Mouse (Mus musculus): ENCODE results near the gene Itgal. TPM values are rescaled to one million over a fixed set of nuclear protein-coding genes. Genes with fewer than 3 reads are reported as not detected.

Itgal gene
- polyA plus RNA-seq, 1 experiment, result 0.81 TPM

DNA sequence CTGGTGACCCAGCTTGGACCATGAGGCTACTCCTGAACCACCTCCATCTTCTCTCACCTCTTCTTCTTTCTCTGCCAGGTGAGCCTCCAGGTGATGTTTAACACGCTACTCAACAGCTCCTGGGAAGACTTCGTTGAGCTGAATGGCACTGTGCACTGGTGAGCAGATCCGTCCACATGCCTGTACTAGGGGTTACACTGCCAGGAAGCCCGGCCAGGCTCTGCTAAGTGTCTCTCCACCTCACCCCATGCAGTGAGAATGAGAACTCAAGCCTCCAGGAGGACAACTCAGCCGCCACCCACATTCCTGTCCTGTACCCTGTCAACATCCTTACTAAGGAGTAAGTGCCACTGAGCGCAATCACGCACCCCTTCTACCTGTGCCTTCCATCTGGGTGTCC is 28.9 kb downstream of the Itgal start:
- no peak overlapping the region for H3K4me3 ChIP-seq (ENCODE audit: low read depth, low read length)
- no peaks in the 10 kb centered on the region for H3K4me1 ChIP-seq (ENCODE audit: control insufficient read depth, insufficient read depth, low read length)
- H3K36me3 ChIP-seq (ENCODE audit: control insufficient read depth, insufficient read depth, low read length, poor library complexity, severe bottlenecking), result no peaks in the 10 kb centered on the region
- TF ChIP-seq EP300 (IDR thresholded peaks at IDR 0.05; ENCODE audit: insufficient read depth, low read depth, low read length) (no peak), CTCF (IDR thresholded peaks at IDR 0.05; ENCODE audit: low read depth, low read length) (no peak), POLR2A (IDR thresholded peaks at IDR 0.05; ENCODE audit: insufficient read depth, low read length) (no peak)
- H3K9me3 ChIP-seq (replicated peaks; ENCODE audit: control insufficient read depth, insufficient read depth, low read length, poor library complexity, severe bottlenecking), result no peaks in the 10 kb centered on the region
- no peaks in the 10 kb centered on the region for H3K27me3 ChIP-seq (ENCODE audit: control insufficient read depth, insufficient read depth, low read length, poor library complexity, severe bottlenecking)
- H3K27ac ChIP-seq (ENCODE audit: insufficient read depth, low read length), result no peak overlapping the region
- no peak overlapping the region for H3K9ac ChIP-seq (ENCODE audit: low read depth, poor library complexity, severe bottlenecking)

DNA sequence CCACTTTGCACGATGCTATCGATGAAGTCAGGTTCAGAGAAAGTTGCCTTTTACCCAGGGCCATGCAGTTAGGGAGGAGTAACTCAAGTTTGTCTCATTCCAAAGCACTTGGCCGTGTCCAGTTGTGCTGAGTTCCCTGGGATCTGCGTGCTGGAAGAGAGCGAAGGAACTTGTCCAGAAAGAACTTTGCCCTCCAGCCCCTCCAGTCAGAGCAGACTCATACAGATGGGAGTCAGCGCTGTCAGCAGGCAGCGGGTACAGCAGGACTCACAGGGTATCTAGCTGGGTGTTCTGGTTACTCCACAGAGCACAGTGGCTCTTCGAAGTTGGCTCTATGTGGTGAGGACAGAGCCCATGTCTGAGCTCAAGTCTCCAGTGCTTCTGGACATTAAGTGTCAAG is 29.5 kb downstream of the Itgal start:
- Histone ChIP-seq H3K27me3 (ENCODE audit: control insufficient read depth, insufficient read depth, low read length, poor library complexity, severe bottlenecking) (no peaks in the 10 kb centered on the region), H3K4me3 (ENCODE audit: low read depth, low read length) (no peak overlapping the region), H3K36me3 (ENCODE audit: control insufficient read depth, insufficient read depth, low read length, poor library complexity, severe bottlenecking) (no peaks in the 10 kb centered on the region), H3K4me1 (ENCODE audit: control insufficient read depth, insufficient read depth, low read length) (no peaks in the 10 kb centered on the region), H3K9ac (ENCODE audit: low read depth, poor library complexity, severe bottlenecking) (no peak overlapping the region), H3K9me3 (replicated peaks; ENCODE audit: control insufficient read depth, insufficient read depth, low read length, poor library complexity, severe bottlenecking) (no peaks in the 10 kb centered on the region), H3K27ac (ENCODE audit: insufficient read depth, low read length) (no peak overlapping the region)
- TF ChIP-seq CTCF (IDR thresholded peaks at IDR 0.05; ENCODE audit: low read depth, low read length) (no peak), POLR2A (IDR thresholded peaks at IDR 0.05; ENCODE audit: insufficient read depth, low read length) (no peak), EP300 (IDR thresholded peaks at IDR 0.05; ENCODE audit: insufficient read depth, low read depth, low read length) (no peak)

DNA sequence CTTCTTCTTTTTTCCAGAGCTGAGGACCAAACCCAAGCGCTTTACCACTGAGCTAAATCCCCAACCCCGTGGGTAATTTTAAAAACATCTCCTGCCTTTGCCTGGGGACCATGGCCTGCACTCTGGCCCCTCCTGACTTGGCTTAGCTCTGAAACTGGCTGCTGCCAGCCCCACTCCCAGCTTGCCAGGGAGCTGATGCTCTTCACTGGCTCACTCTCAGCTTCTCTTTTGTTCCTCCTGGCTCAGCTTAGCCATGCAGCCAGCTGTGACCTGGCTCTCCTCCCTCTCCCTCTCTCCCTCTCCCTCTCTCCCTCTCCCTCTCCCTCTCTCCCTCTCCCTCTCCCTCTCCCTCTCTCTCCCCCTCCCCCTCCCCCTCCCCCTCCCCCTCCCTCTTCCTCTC is 30.6 kb downstream of the Itgal start:
- Histone ChIP-seq H3K36me3 (ENCODE audit: control insufficient read depth, insufficient read depth, low read length, poor library complexity, severe bottlenecking) (no peaks in the 10 kb centered on the region), H3K9ac (ENCODE audit: low read depth, poor library complexity, severe bottlenecking) (no peak overlapping the region), H3K27me3 (ENCODE audit: control insufficient read depth, insufficient read depth, low read length, poor library complexity, severe bottlenecking) (no peaks in the 10 kb centered on the region), H3K4me1 (ENCODE audit: control insufficient read depth, insufficient read depth, low read length) (no peaks in the 10 kb centered on the region), H3K4me3 (ENCODE audit: low read depth, low read length) (no peak overlapping the region), H3K9me3 (replicated peaks; ENCODE audit: control insufficient read depth, insufficient read depth, low read length, poor library complexity, severe bottlenecking) (no peaks in the 10 kb centered on the region), H3K27ac (ENCODE audit: insufficient read depth, low read length) (no peak overlapping the region)
- TF ChIP-seq EP300 (IDR thresholded peaks at IDR 0.05; ENCODE audit: insufficient read depth, low read depth, low read length) (no peak), CTCF (IDR thresholded peaks at IDR 0.05; ENCODE audit: low read depth, low read length) (no peak), POLR2A (IDR thresholded peaks at IDR 0.05; ENCODE audit: insufficient read depth, low read length) (no peak)

DNA sequence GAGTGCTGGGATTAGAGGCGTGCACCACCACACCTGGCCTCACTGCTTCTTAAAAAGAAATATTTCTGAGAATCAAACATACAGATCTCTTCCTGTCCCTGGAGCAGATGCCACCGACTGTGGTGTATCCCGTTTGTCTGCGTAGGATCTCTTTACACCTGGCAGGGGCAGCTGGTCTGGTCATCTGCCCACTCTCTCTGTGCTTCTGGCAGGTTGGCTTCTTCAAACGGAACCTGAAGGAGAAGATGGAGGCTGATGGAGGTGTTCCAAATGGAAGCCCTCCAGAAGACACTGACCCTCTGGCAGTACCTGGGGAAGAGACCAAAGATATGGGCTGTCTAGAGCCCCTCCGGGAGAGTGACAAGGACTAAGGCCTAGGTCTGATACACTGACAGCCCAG is 37.2 kb downstream of the Itgal start:
- no peaks in the 10 kb centered on the region for H3K9me3 ChIP-seq (replicated peaks; ENCODE audit: control insufficient read depth, insufficient read depth, low read length, poor library complexity, severe bottlenecking)

DNA sequence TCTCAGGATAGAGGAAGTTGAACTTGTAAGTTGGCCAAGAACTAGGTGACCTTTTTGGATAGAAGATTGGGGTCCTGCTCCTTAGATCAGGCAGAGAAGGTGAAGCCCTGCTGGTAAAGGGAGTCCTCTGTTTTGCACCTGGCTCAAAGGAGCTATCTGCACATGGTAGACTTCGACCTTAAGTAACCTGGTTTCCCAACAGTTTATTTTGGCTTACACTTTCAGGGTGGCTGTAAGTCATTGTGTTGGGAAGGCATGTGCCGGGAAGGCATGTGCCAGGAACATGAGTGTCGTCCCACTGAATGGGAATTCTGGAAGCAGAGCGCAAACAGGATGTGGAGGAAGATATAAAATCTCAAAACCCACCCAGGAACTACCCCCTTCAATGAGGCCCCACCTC is 39.5 kb downstream of the Itgal start:
- no peaks in the 10 kb centered on the region for H3K9me3 ChIP-seq (replicated peaks; ENCODE audit: control insufficient read depth, insufficient read depth, low read length, poor library complexity, severe bottlenecking)
- H3K4me3 ChIP-seq (ENCODE audit: low read depth, low read length), result no peak overlapping the region
- H3K27me3 ChIP-seq (ENCODE audit: control insufficient read depth, insufficient read depth, low read length, poor library complexity, severe bottlenecking), result no peaks in the 10 kb centered on the region
- no peaks in the 10 kb centered on the region for H3K4me1 ChIP-seq (ENCODE audit: control insufficient read depth, insufficient read depth, low read length)
- TF ChIP-seq POLR2A (IDR thresholded peaks at IDR 0.05; ENCODE audit: insufficient read depth, low read length) (no peak), EP300 (IDR thresholded peaks at IDR 0.05; ENCODE audit: insufficient read depth, low read depth, low read length) (no peak), CTCF (IDR thresholded peaks at IDR 0.05; ENCODE audit: low read depth, low read length) (no peak)
- no peak overlapping the region for H3K9ac ChIP-seq (ENCODE audit: low read depth, poor library complexity, severe bottlenecking)
- no peak overlapping the region for H3K27ac ChIP-seq (ENCODE audit: insufficient read depth, low read length)
- H3K36me3 ChIP-seq (ENCODE audit: control insufficient read depth, insufficient read depth, low read length, poor library complexity, severe bottlenecking), result no peaks in the 10 kb centered on the region

More for the DNA sequence above, 37.2 kb downstream of the Itgal start:
- H3K27me3 ChIP-seq (ENCODE audit: control insufficient read depth, insufficient read depth, low read length, poor library complexity, severe bottlenecking), result no peaks in the 10 kb centered on the region
- H3K36me3 ChIP-seq (ENCODE audit: control insufficient read depth, insufficient read depth, low read length, poor library complexity, severe bottlenecking), result no peaks in the 10 kb centered on the region
- H3K27ac ChIP-seq (ENCODE audit: insufficient read depth, low read length), result no peak overlapping the region
- H3K4me1 ChIP-seq (ENCODE audit: control insufficient read depth, insufficient read depth, low read length), result no peaks in the 10 kb centered on the region
- no peak overlapping the region for H3K4me3 ChIP-seq (ENCODE audit: low read depth, low read length)
- TF ChIP-seq CTCF (IDR thresholded peaks at IDR 0.05; ENCODE audit: low read depth, low read length) (no peak), POLR2A (IDR thresholded peaks at IDR 0.05; ENCODE audit: insufficient read depth, low read length) (no peak), EP300 (IDR thresholded peaks at IDR 0.05; ENCODE audit: insufficient read depth, low read depth, low read length) (no peak)
- no peak overlapping the region for H3K9ac ChIP-seq (ENCODE audit: low read depth, poor library complexity, severe bottlenecking)

DNA sequence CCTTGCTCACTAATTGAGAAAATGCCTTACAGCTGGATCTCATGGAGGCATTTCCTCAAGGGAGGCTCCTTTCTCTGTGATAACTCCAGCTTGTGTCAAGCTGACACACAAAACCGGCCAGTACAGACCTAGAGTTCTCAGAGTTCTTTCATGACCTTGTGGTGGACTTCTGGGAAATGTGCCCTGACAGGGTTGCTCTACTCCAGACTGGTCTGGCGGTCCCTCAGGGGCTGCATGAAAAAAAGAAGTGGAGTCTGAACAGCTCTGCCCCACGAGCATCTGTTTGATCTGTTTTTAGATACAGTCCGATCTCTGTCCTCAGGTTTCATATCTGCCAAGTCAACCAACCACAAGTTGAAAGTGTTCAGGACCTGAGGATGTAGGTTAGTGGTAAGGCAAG is 41.6 kb downstream of the Itgal start:
- Histone ChIP-seq H3K9me3 (replicated peaks; ENCODE audit: control insufficient read depth, insufficient read depth, low read length, poor library complexity, severe bottlenecking) (no peaks in the 10 kb centered on the region), H3K4me1 (ENCODE audit: control insufficient read depth, insufficient read depth, low read length) (no peaks in the 10 kb centered on the region), H3K9ac (ENCODE audit: low read depth, poor library complexity, severe bottlenecking) (no peak overlapping the region), H3K27me3 (ENCODE audit: control insufficient read depth, insufficient read depth, low read length, poor library complexity, severe bottlenecking) (no peaks in the 10 kb centered on the region), H3K27ac (ENCODE audit: insufficient read depth, low read length) (no peak overlapping the region), H3K36me3 (ENCODE audit: control insufficient read depth, insufficient read depth, low read length, poor library complexity, severe bottlenecking) (no peaks in the 10 kb centered on the region), H3K4me3 (ENCODE audit: low read depth, low read length) (no peak overlapping the region)
- TF ChIP-seq EP300 (IDR thresholded peaks at IDR 0.05; ENCODE audit: insufficient read depth, low read depth, low read length), result no peak
- TF ChIP-seq CTCF (IDR thresholded peaks at IDR 0.05; ENCODE audit: low read depth, low read length), result no peak
- TF ChIP-seq POLR2A (IDR thresholded peaks at IDR 0.05; ENCODE audit: insufficient read depth, low read length), result no peak

Measured in ES-Bruce4 (cell line).